Mouse (Mus musculus) ovary, adult 18-20 months (tissue): ENCODE measurements around the gene Mrrf.
A peak's percentile ranks its signal among the peaks of the same experiment; 100 is the strongest.

Experiments used
- DNase-seq: peaks from one replicate; pipeline ENCODE4 v3.0.0; 2022; ENCODE audit warnings: low spot score, mixed read lengths

Gene Mrrf

DNA sequence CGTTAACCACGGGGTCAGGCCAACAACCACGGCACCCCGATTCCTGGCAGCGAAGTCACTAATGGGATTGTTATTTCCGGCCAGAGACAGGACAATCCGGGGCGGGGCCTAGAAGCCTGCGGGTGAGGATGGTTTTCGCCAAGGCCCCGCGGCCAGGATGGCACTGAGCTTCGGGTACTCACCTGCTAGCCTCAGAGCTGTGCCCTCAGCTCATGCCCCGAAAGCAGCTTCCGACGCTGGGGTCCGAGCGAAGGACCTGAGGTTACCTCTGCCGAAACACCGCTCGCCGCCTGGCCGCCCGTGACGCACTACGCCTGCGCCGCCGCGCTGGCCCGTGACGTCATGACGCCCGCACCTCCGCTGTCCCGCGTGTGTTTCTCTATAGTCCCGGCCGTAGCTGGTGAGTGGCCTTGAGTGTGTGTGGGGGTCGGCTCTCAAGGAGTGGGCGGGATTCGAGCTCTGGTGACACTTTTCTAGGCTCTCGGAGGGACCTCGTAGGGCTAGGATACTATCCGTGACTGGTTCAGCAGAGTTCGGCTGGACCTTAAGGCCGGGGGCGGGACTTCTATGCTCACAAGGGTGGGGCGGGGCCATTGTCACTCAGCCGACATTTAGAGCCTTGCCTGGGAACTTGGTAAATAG, at the start of gene Mrrf, which contains the start of gene Rbm18:
Gene Mrrf, plus strand, starts transcription at position 90 of the 642 bp plus-strand sequence.
Gene Rbm18, minus strand, starts transcription at position 474 of the 642 bp plus-strand sequence.
- peak; percentile 85 for DNase-seq

- no peak for DNase-seq
Observed at GRCm38 (mm10) chr2:36089190-36089589, 47.0 kb upstream of the Mrrf start.

GRCm38 (mm10) chr2:36090853-36091741, 45.1 kb upstream of the Mrrf start:
- DNase-seq: peak; percentile 40

GRCm38 (mm10) chr2:36092748-36093147, 43.4 kb upstream of the Mrrf start:
- no peak for DNase-seq

- DNase-seq: no peak
Observed at GRCm38 (mm10) chr2:36093301-36093700, 42.9 kb upstream of the Mrrf start.

DNA sequence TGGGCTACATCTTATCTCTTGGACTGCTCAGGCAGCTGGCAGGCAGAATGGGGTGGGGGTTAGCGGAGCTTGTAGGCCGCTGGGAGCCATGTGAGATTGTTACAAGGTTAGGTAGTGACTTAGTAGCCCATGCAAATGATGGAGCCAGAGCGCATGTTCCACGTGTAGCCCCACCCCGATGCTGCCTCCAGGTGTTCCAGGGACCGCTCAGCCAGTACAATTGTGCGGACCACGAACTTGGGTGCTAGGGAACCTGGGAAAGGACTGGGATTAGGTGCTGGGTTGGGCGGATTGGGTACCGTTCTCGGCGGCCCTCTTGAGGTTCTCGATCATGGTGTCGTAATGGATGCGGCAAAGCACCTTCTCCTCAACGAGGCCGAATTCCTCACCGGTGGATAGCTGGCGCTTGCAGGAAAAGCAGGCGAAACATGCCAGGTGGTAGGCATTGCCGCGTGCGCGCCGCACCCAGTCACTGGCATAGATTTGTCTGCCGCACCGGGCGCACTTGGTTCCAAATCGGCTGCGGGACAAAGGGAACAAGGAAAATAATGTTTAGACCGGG, 42.2 kb upstream of the Mrrf start:
- DNase-seq: no peak

GRCm38 (mm10) chr2:36097129-36097815, 38.9 kb upstream of the Mrrf start:
- no peak for DNase-seq

DNA sequence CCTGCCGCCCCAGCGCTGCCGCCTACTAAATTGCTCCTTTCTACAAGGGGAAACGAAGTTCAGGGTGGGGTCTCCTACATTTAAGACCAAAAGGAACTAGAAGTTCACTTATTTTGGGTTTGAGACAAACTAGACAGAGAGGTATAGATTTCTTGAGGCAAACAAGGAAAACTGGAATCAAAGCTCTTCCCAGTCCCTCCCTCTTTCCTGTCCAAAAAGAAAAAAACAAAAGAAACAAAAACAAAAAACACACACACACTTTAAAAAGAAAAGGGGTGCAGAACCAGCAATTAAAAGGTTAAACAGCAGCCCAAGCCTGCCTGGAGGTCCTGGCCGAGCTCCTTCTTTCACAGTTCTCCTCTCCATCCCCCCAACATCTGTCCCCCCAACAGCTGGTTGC, 38.2 kb upstream of the Mrrf start:
- no peak for DNase-seq

- no peak for DNase-seq
Observed at GRCm38 (mm10) chr2:36099739-36100138, 36.5 kb upstream of the Mrrf start.

DNA sequence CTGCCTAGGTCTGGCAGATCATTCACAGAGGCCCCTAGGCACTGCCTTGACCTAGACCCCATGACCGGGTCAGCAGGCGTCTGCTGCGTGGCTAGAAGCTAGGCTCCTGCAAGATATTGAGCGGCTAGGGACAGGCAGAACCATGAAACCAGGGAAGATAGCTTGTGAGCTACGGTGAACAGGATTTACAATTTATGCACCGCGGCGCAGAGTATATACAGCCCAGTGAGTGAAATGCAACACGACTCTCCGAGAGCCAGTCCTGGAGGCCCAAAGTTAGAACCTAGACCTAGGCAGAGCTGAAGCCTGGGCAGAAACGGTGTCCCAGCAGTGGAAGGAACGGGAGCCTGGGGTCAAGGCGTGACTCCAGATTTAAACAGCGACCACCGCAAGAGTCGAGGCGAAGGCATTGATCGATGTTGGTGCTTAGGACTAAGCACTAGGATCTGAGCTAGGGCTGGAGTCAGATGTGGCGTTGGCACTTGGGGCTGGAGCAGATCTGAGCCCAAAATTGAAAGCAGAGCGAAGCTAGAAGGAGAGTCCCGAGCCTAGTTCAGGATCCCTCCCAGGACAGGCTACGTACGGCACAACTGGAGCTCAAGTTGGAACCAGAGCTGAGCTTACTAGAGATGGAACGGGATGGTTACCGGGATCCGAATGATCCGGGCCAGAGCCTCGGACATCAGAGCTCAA, 34.2 kb upstream of the Mrrf start:
- no peak for DNase-seq

DNA sequence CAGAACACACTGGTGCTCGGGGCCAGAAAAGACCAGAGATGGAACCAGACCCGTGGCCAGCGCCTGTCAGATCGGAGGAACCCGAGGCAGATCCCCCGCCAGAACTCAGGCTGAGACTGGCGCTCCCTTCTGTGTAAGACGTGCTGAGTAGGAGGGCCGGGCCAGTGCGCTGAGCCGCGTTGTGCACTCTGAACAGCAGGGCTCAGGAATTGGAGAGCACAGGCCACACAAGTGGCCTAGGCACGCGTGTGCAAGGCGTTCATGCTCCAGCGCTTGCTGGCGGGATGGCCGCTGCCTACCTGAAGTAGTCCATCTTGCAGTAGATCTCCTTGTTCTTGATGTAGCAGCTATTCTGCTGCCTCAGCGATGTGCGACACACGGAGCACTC, 33.6 kb upstream of the Mrrf start:
- no peak for DNase-seq

DNA sequence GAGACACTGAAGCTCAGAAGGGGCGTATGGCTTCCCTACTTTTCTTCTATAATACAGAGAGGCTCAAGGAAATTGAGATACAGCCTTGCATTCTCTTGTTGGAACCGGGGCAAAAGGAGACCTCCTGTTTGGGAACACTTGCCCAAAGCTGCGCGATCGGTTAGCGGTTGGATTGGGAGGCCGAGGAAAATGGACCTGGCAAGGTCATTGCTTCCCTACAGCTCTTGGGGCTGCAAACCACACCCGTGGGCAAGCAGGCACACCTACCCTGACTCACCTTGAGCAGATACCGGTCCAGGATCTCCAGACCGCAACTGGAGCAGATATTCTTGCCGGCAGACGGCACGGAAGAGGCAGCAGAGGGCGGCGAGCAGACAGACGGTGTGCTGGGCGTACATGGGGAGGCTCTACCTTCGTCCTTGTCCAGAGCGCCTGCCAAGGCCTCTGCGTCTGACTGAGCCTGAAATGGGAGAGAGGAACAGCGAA, 33.1 kb upstream of the Mrrf start:
- DNase-seq: no peak

- no peak for DNase-seq
Observed at GRCm38 (mm10) chr2:36103555-36104367, 32.4 kb upstream of the Mrrf start.

- DNase-seq: no peak
Observed at GRCm38 (mm10) chr2:36104436-36104955, 31.7 kb upstream of the Mrrf start.

- no peak for DNase-seq
Observed at GRCm38 (mm10) chr2:36104956-36105741, 31.0 kb upstream of the Mrrf start, which contains the start of gene Lhx6. Gene Lhx6, minus strand, starts transcription at chr2:36105408.

GRCm38 (mm10) chr2:36108615-36109014, 27.6 kb upstream of the Mrrf start:
- no peak for DNase-seq

GRCm38 (mm10) chr2:36112632-36113031, 23.6 kb upstream of the Mrrf start:
- no peak for DNase-seq

DNA sequence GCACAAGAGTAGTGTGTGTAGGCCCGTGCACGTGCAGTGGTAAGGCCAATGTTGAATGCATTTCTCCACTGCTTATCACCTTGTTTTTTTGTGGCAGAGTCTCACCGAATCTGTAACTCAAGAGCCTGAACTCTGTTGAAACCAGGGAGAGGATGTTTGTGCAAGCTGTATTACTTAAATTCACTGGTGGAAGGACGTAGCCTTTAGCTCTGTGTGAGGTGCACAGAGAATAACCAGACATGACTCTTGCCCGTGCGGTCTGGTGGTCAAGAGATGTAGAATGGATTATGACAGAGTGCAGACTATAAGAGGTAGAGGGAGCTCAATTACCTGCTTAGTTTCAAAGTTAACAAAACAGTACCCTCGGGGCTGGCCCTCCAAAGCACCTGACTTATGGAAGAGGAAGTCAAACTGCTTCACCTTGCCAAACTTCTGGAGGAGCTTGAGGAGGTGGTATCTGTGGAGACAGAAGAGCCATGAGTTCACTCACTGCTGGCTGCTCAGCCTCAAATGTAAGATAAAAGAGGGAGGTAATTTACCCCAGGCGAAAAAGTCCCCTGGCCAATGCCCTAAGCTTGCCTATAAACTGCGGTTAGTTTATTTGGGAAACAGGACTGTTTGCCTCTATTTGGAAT, 9.3 kb upstream of the Mrrf start:
- no peak for DNase-seq

DNA sequence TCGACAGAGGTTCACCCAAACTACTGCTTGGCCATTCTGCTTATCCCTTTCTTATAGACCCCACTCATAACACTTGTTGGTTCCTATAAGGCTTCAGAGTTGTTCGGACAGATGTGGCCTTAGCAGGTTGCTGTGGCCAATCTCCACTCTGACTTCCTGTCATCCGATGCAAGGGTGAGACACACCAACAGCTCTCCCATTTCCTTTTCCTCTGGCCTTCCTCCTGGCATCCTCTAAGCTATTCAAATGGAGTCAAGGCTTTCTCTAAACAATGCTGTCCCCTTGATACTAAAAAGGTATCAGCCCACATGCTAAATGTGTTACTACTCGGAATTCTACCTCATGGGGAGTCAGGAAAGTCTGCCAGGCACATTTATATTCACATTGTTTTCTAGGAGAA, 8.2 kb upstream of the Mrrf start:
- DNase-seq: no peak
